Mouse (Mus musculus): Measurements from ENCODE around the gene Vti1a.

DNA sequence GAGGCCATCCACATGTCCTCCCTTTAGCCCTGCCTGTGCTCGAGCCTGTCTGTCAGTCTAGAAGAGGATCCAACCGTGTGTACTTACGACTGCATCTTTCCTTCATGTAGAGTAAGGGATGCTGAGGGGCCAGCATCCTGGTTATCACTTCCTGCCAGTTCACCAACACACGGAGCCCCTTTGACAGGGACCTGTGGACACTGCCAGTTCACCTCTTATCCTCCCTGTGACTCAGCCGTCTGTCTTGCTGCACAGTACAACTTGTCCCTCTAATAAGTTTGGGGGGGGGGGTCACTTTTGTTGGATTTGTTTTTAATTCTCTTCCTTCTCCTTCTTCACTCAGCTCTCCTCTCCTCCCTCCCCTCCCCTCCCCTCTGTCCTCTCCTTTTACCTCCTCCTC lies 238.2 kb downstream of the Vti1a start:
- TF ChIP-seq ZC3H11A (IDR thresholded peaks at IDR 0.05; ENCODE audit: borderline replicate concordance, low read depth, low read length) (no peak), MAFK (IDR thresholded peaks at IDR 0.05; ENCODE audit: insufficient read depth, low read depth, low read length) (no peak)

All from ES-E14 (cell line).